31 mouse cellular contexts compared by ENCODE assay signal in the genomic region with DNA sequence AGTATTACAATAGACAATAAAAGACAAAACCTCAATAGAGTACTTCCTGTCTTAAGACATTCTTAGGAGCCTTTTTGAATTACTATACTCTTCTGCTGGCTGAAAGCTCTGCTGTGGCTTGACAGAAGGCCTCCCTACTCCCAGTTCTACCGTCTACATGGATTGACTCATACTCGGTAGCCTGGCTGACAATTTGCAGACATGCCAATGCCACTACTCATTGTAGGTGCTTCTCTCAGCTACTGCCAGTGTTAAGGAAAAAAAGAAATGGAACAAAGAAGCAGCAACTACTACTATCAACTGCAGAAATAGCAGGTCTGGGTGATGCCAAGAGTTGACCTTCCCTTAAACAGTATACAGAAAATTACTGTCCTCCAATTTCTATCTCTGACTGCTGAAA. TPM values are rescaled to one million over a fixed set of nuclear protein-coding genes. Genes with fewer than 3 reads are reported as not detected.
DNase-seq lines count a peak whose midpoint lies in the region; ATAC-seq and TF ChIP-seq lines count a peak whose summit lies in the region.
"Had no signal": no experiment of that assay in that cellular context is flagged by ENCODE, and none has a peak within 500 bp of the region (broad histone marks: within the 10 kb centered on the region; RNA-seq: fewer than 3 reads in every experiment).

No protein-coding gene starts in this region.

- H3K4me3 ChIP-seq in embryonic fibroblast, embryonic 13.5 days (ENCODE audit: insufficient read depth, low read length) = no peak overlapping the region
- no peak overlapping the region for H3K4me3 ChIP-seq in forebrain, embryonic 11.5 days (ENCODE audit: low read depth, low read length)
- H3K4me3 ChIP-seq: embryonic facial prominence, embryonic 10.5 days; embryonic facial prominence, embryonic 13.5 days; forebrain, embryonic 10.5 days; heart, embryonic 12.5 days; heart, embryonic 15.5 days; hindbrain, embryonic 10.5 days had no signal

- POLR2A ChIA-PET in Patski (lab: Charles Lee) = no interaction called here

- 81% methylated on average over 2 of the region's 2 CpGs for WGBS in forebrain, embryonic 11.5 days

- in situ Hi-C loops in Patski (cut with MboI; ENCODE audit: low pct_unique_long_range_greater_than_20kb) = no loop called here

- peak overlapping the region; percentile 67; the same call in 1 of the 2 replicates for H3K27ac ChIP-seq in embryonic fibroblast, embryonic 13.5 days (ENCODE audit: insufficient read depth, low read length)
- H3K27ac ChIP-seq in forebrain, embryonic 11.5 days (ENCODE audit: low read depth, low read length) = no peak overlapping the region
- H3K27ac ChIP-seq: embryonic facial prominence, embryonic 10.5 days; embryonic facial prominence, embryonic 13.5 days; forebrain, embryonic 10.5 days; heart, embryonic 15.5 days; hindbrain, embryonic 10.5 days; hindbrain, embryonic 14.5 days; hindbrain, postnatal 0 days had no signal

- H3K4me1 ChIP-seq in embryonic fibroblast, embryonic 13.5 days (ENCODE audit: control insufficient read depth, insufficient read depth, low read length) = peaks cover 4% of the 10 kb centered on the region; the same call in 1 of the 2 replicates
- H3K4me1 ChIP-seq in forebrain, embryonic 11.5 days (replicated peaks; ENCODE audit: control insufficient read depth, insufficient read depth, low read length) = no peaks in the 10 kb centered on the region
- H3K4me1 ChIP-seq: embryonic facial prominence, embryonic 10.5 days; embryonic facial prominence, embryonic 13.5 days; forebrain, embryonic 10.5 days; heart, embryonic 12.5 days; heart, embryonic 15.5 days; hindbrain, embryonic 10.5 days had no signal

- no peak overlapping the region for H3K4me2 ChIP-seq in forebrain, embryonic 11.5 days (ENCODE audit: low read depth, low read length, severe bottlenecking)
- H3K4me2 ChIP-seq: embryonic facial prominence, embryonic 13.5 days; heart, embryonic 12.5 days; heart, embryonic 15.5 days; hindbrain, embryonic 14.5 days had no signal

- no peaks in the 10 kb centered on the region for H3K27me3 ChIP-seq in Patski
- H3K27me3 ChIP-seq in forebrain, embryonic 11.5 days (ENCODE audit: control insufficient read depth, insufficient read depth, low read length) = no peaks in the 10 kb centered on the region
- H3K27me3 ChIP-seq: CH12.LX; embryonic facial prominence, embryonic 13.5 days; heart, embryonic 12.5 days; heart, embryonic 15.5 days had no signal

- H3K9ac ChIP-seq in forebrain, embryonic 11.5 days (ENCODE audit: low read length) = no peak overlapping the region
- H3K9ac ChIP-seq: embryonic facial prominence, embryonic 13.5 days; heart, embryonic 12.5 days; heart, embryonic 15.5 days; hindbrain, embryonic 14.5 days had no signal

- H3K9me3 ChIP-seq in forebrain, embryonic 11.5 days (ENCODE audit: control insufficient read depth, low read length) = no peaks in the 10 kb centered on the region
- H3K9me3 ChIP-seq: embryonic facial prominence, embryonic 10.5 days; embryonic facial prominence, embryonic 13.5 days; forebrain, embryonic 10.5 days; G1E; heart, embryonic 12.5 days; heart, embryonic 15.5 days; hindbrain, embryonic 10.5 days had no signal

- CTCF ChIA-PET in Patski (lab: Charles Lee) = interaction anchor here (0.8 kb wide), 1 partner anchor 17 kb away, joined by 3 read pairs; no protein-coding TSS in a partner anchor

- peak; percentile 59 for DNase-seq in 3134 (ENCODE audit: extremely low read depth, insufficient read length, low spot score)
- DNase-seq in 3T3-L1 (ENCODE audit: low read depth, low spot score) = peak; percentile 84
- DNase-seq in Patski (ENCODE audit: low read depth, low spot score) = peak; percentile 41
- no peak for DNase-seq in cerebellum, adult 8-10 months
- DNase-seq in forebrain, embryonic 11.5 days (ENCODE audit: low spot score) = no peak
- DNase-seq: B cell, adult 2 months; cerebellum, adult 11 months; cerebellum, adult 2 months; cerebellum, postnatal 10 days; cerebellum, postnatal 36 days; embryo, embryonic 11 days; gastrocnemius, postnatal 25 days; heart, adult 18-20 months; heart, postnatal 10 days; heart, postnatal 36 days; kidney, adult 18-20 months; kidney, adult 9 months had no signal

- H3K36me3 ChIP-seq in forebrain, embryonic 11.5 days (ENCODE audit: control insufficient read depth, insufficient read depth, low read length) = no peaks in the 10 kb centered on the region
- H3K36me3 ChIP-seq: embryonic facial prominence, embryonic 10.5 days; embryonic facial prominence, embryonic 13.5 days; forebrain, embryonic 10.5 days; heart, embryonic 12.5 days; heart, embryonic 15.5 days; hindbrain, embryonic 10.5 days had no signal

- TF ChIP-seq CTCF in Patski (IDR thresholded peaks at IDR 0.05) = no peak
- no peak for TF ChIP-seq CTCF in embryonic fibroblast, embryonic 13.5 days (IDR thresholded peaks at IDR 0.05; ENCODE audit: borderline replicate concordance, insufficient read depth, low read length)

- ATAC-seq in Patski = peak; percentile 57
- ATAC-seq in forebrain, embryonic 11.5 days (replicated peaks; ENCODE audit: low FRiP score) = no peak
- ATAC-seq: forebrain, embryonic 14.5 days; hindbrain, postnatal 0 days; inflammation-experienced regulatory T-cells, adult 6 months; intestine, embryonic 16.5 days had no signal

- no peak for TF ChIP-seq POLR2A in embryonic fibroblast, embryonic 13.5 days (IDR thresholded peaks at IDR 0.05; ENCODE audit: low read depth, low read length)

RNA-seq across cellular contexts. Expression of a gene that starts 47.0 kb away (rescaled TPM):
- polyA plus RNA-seq in Patski (2021) = 20.1 TPM
- polyA plus RNA-seq in embryonic fibroblast, embryonic 13.5 days (2011; ENCODE audit: insufficient read length, low read depth, missing spikeins) = 4.0 and 5.4 TPM in 2 replicates
- 8.7 and 12.1 TPM in 2 replicates for polyA plus RNA-seq in forebrain, embryonic 11.5 days (2014; fragmentation: Nextera tagmentation; extraction: Ambion mirVana)

Comparison
In these comparisons a context has a peak if more than half of its experiments do, and no peak if none do; other contexts are left out.
1. DNase-seq: peak in 3134 (single experiment), 3T3-L1 (single experiment) and Patski (single experiment); none in cerebellum, adult 8-10 months (single experiment) and forebrain, embryonic 11.5 days (single experiment).